Comparison of ENCODE assay signal across 26 mouse cellular contexts in genomic region chr10:70011738-70012137, GRCm38 (mm10).
DNase-seq lines count a peak whose midpoint lies in the region; ATAC-seq lines count a peak whose summit lies in the region.
"Had no signal": no experiment of that assay in that cellular context is flagged by ENCODE, and none has a peak within 500 bp of the region (broad histone marks: within the 10 kb centered on the region; RNA-seq: fewer than 3 reads in every experiment).

No protein-coding gene starts in this region.

- no peak overlapping the region for H3K9ac ChIP-seq in kidney, embryonic 15.5 days
- no peak overlapping the region for H3K9ac ChIP-seq in embryonic facial prominence, embryonic 15.5 days
- H3K9ac ChIP-seq: forebrain, embryonic 12.5 days; forebrain, embryonic 15.5 days; heart, embryonic 12.5 days; heart, embryonic 15.5 days; hindbrain, embryonic 13.5 days had no signal

- peak; percentile 28 for DNase-seq in embryo, embryonic 10.5 days (ENCODE audit: low spot score)
- DNase-seq in embryo, embryonic 11 days = no peak
- no peak for DNase-seq in kidney, adult 9 months
- peak; percentile 17 for DNase-seq in embryonic facial prominence, embryonic 10.5 days (ENCODE audit: low spot score)
- no peak for DNase-seq in left cerebral cortex, adult 8-10 months (ENCODE audit: low spot score in 2 of 2)
- DNase-seq: adrenal gland, adult 8-10 months; adrenal gland, postnatal 25 days; cerebellum, adult 11-12 months; cerebellum, adult 8-10 months; cerebellum, postnatal 10 days; cerebellum, postnatal 36 days; gastrocnemius, postnatal 25 days; heart, adult 18-20 months; heart, postnatal 10 days; heart, postnatal 36 days had no signal

- H3K27me3 ChIP-seq in kidney, embryonic 15.5 days = no peaks in the 10 kb centered on the region
- no peaks in the 10 kb centered on the region for H3K27me3 ChIP-seq in embryonic facial prominence, embryonic 10.5 days (replicated peaks; ENCODE audit: low read depth, poor library complexity, severe bottlenecking)
- no peaks in the 10 kb centered on the region for H3K27me3 ChIP-seq in embryonic facial prominence, embryonic 15.5 days
- H3K27me3 ChIP-seq: forebrain, embryonic 12.5 days; forebrain, embryonic 15.5 days; heart, embryonic 12.5 days; heart, embryonic 15.5 days; hindbrain, embryonic 13.5 days had no signal

- no peak overlapping the region for H3K4me2 ChIP-seq in kidney, embryonic 15.5 days
- H3K4me2 ChIP-seq in embryonic facial prominence, embryonic 15.5 days (replicated peaks) = no peak overlapping the region
- H3K4me2 ChIP-seq: forebrain, embryonic 12.5 days; forebrain, embryonic 15.5 days; heart, embryonic 12.5 days; heart, embryonic 15.5 days; hindbrain, embryonic 13.5 days had no signal

- H3K4me3 ChIP-seq in kidney, embryonic 15.5 days (replicated peaks) = no peak overlapping the region
- H3K4me3 ChIP-seq in embryonic facial prominence, embryonic 10.5 days = no peak overlapping the region
- H3K4me3 ChIP-seq in embryonic facial prominence, embryonic 15.5 days (replicated peaks) = no peak overlapping the region
- H3K4me3 ChIP-seq: erythroblast, embryonic 14.5 days; forebrain, embryonic 12.5 days; forebrain, embryonic 15.5 days; heart, embryonic 12.5 days; heart, embryonic 15.5 days; hindbrain, embryonic 10.5 days; hindbrain, embryonic 13.5 days had no signal

- H3K4me1 ChIP-seq in kidney, embryonic 15.5 days = peaks cover 20% of the 10 kb centered on the region
- H3K4me1 ChIP-seq in embryonic facial prominence, embryonic 10.5 days = peaks cover 22% of the 10 kb centered on the region
- H3K4me1 ChIP-seq in embryonic facial prominence, embryonic 15.5 days = peaks cover 8% of the 10 kb centered on the region; the same call in 1 of the 2 replicates
- H3K4me1 ChIP-seq: forebrain, embryonic 12.5 days; forebrain, embryonic 15.5 days; heart, embryonic 15.5 days; hindbrain, embryonic 13.5 days had no signal

- WGBS in kidney, embryonic 15.5 days = 24% methylated on average over 5 of the region's 5 CpGs
- WGBS in embryonic facial prominence, embryonic 10.5 days = 63% methylated on average over 5 of the region's 5 CpGs
- 42% methylated on average over 5 of the region's 5 CpGs for WGBS in embryonic facial prominence, embryonic 15.5 days

- peak; percentile 88 for ATAC-seq in kidney, embryonic 15.5 days (replicated peaks; ENCODE audit: low FRiP score)
- 0 out of 2 replicates have a peak, but pooled peaks have one; percentile 43 for ATAC-seq in embryonic facial prominence, embryonic 15.5 days (ENCODE audit: insufficient number of reproducible peaks, low FRiP score, low TSS enrichment, low read depth)
- ATAC-seq: activated CD4-positive, CD25-positive, alpha-beta regulatory T cell, adult 4 months; forebrain, embryonic 15.5 days; hindbrain, embryonic 16.5 days had no signal

- peaks cover 38% of the 10 kb centered on the region for H3K36me3 ChIP-seq in kidney, embryonic 15.5 days
- H3K36me3 ChIP-seq in embryonic facial prominence, embryonic 10.5 days (replicated peaks) = peaks cover 39% of the 10 kb centered on the region
- peaks cover 10% of the 10 kb centered on the region for H3K36me3 ChIP-seq in embryonic facial prominence, embryonic 15.5 days

- peak overlapping the region; percentile 48; the same call in 1 of the 2 replicates for H3K27ac ChIP-seq in kidney, embryonic 15.5 days
- no peak overlapping the region for H3K27ac ChIP-seq in embryonic facial prominence, embryonic 10.5 days (replicated peaks)
- H3K27ac ChIP-seq in embryonic facial prominence, embryonic 15.5 days (replicated peaks) = no peak overlapping the region
- H3K27ac ChIP-seq: forebrain, embryonic 12.5 days; forebrain, embryonic 15.5 days; heart, embryonic 15.5 days; hindbrain, embryonic 10.5 days; hindbrain, embryonic 13.5 days had no signal

- no peaks in the 10 kb centered on the region for H3K9me3 ChIP-seq in kidney, embryonic 15.5 days (replicated peaks)
- no peaks in the 10 kb centered on the region for H3K9me3 ChIP-seq in embryonic facial prominence, embryonic 10.5 days
- H3K9me3 ChIP-seq in embryonic facial prominence, embryonic 15.5 days (replicated peaks) = no peaks in the 10 kb centered on the region
- H3K9me3 ChIP-seq: forebrain, embryonic 12.5 days; forebrain, embryonic 15.5 days; heart, embryonic 12.5 days; heart, embryonic 15.5 days; hindbrain, embryonic 10.5 days; hindbrain, embryonic 13.5 days had no signal

Comparison
In these comparisons a context has a peak if more than half of its experiments do, and no peak if none do; other contexts are left out.
1. DNase-seq: peak in embryo, embryonic 10.5 days (single experiment) and embryonic facial prominence, embryonic 10.5 days (single experiment); none in embryo, embryonic 11 days (single experiment), kidney, adult 9 months (single experiment) and left cerebral cortex, adult 8-10 months (0 of 2).